Mouse (Mus musculus) heart, embryonic 14.5 days (tissue): ENCODE measurements around the gene Tbx3. TPM values are rescaled to one million over a fixed set of nuclear protein-coding genes. Genes with fewer than 3 reads are reported as not detected.

Experiments
- ATAC-seq: fragments of 200-750 bp; cut with Nextera tagmentation; 2 replicates; pipeline ENCODE4 v1.8.0; 2017; ENCODE audit warnings: low read depth, moderate TSS enrichment; ENCODE audit not compliant: insufficient number of reproducible peaks, insufficient read depth, low FRiP score
- H3K27ac ChIP-seq, 2 experiments: fragments of 200-500 bp in 1 of 2; fragments of 300-500 bp in 1 of 2; sonication (generic) in 1 of 2; replicated peaks in 1 of 2; 2 replicates each; pipeline ENCODE4 v1.5.1; 2012 to 2014; ENCODE audit warnings: low read depth in 2 of 2, low read length in 2 of 2, control low read depth in 1 of 2, mild to moderate bottlenecking in 1 of 2, mixed read lengths in 1 of 2; ENCODE audit not compliant: control insufficient read depth in 1 of 2, insufficient read depth in 1 of 2
- H3K27me3 ChIP-seq: fragments of 300-500 bp; sonication (generic); 2 replicates; pipeline ENCODE4 v1.6.1; 2014; ENCODE audit warnings: mild to moderate bottlenecking, low read length, control low read depth; ENCODE audit not compliant: control insufficient read depth, insufficient read depth
- H3K36me3 ChIP-seq: fragments of 300-500 bp; sonication (generic); 2 replicates; pipeline ENCODE4 v1.6.1; 2014; ENCODE audit warnings: mild to moderate bottlenecking, control low read depth, low read length, mixed read lengths; ENCODE audit not compliant: control insufficient read depth, insufficient read depth
- H3K4me1 ChIP-seq, 2 experiments: fragments of 200-500 bp in 1 of 2; fragments of 300-500 bp in 1 of 2; sonication (generic) in 1 of 2; 2 replicates each; pipeline ENCODE4 v1.6.1; 2012 to 2014; ENCODE audit warnings: low read length in 2 of 2, control low read depth in 1 of 2, mixed read lengths in 1 of 2; ENCODE audit not compliant: control insufficient read depth in 2 of 2, insufficient read depth in 2 of 2
- H3K4me2 ChIP-seq: fragments of 300-500 bp; sonication (generic); 2 replicates; pipeline ENCODE4 v1.6.1; 2014; ENCODE audit warnings: mild to moderate bottlenecking, low read length
- H3K4me3 ChIP-seq, 2 experiments: fragments of 200-500 bp in 1 of 2; fragments of 300-500 bp in 1 of 2; sonication (generic) in 1 of 2; 2 replicates each; pipeline ENCODE4 v1.5.1; 2012 to 2014; ENCODE audit warnings: low read length in 2 of 2, mild to moderate bottlenecking in 2 of 2, control low read depth in 1 of 2, low read depth in 1 of 2, moderate library complexity in 1 of 2; ENCODE audit not compliant: control insufficient read depth in 1 of 2, insufficient read depth in 1 of 2
- H3K9ac ChIP-seq: fragments of 300-500 bp; sonication (generic); 2 replicates; pipeline ENCODE4 v1.6.1; 2014; ENCODE audit warnings: mild to moderate bottlenecking, low read length
- H3K9me3 ChIP-seq: fragments of 300-500 bp; sonication (generic); 2 replicates; pipeline ENCODE4 v1.6.1; 2016; ENCODE audit warnings: low read length, control low read depth; ENCODE audit not compliant: control insufficient read depth
- WGBS: fragments of 180-500 bp; shearing (Covaris S2); extraction: QIAGEN DNeasy Blood & Tissue Kit; methylation state at CpG from one replicate; pipeline ENCODE4 v1.1.7; 2014; 5-methylcytosine and 5-hydroxymethylcytosine counted together
- polyA plus RNA-seq: library from polyadenylated mRNA; unstranded; fragments of >200 nt; fragmentation: Nextera tagmentation; extraction: Ambion mirVana; gene quantifications from 2 replicates; pipeline ENCODE4 v1.2.1, GENCODE M21; 2014

The Tbx3 gene
- polyA plus RNA-seq, 1 experiment from 2014 or later, result 7.9 TPM

- 0 out of 2 replicates have a peak, but pooled peaks cover 4% of the 10 kb centered on the region for H3K27me3 ChIP-seq
- H3K36me3 ChIP-seq, result no peaks in the 10 kb centered on the region
- no peaks in the 10 kb centered on the region for H3K9me3 ChIP-seq
- no peak overlapping the region for H3K9ac ChIP-seq
- H3K4me1 ChIP-seq, result peaks cover 0 to 9% of the 10 kb centered on the region in 2 experiments; a peak in 1 of 4 replicates
- no peak overlapping the region for H3K27ac ChIP-seq
- no peak overlapping the region for H3K4me2 ChIP-seq
- no peak overlapping the region for H3K4me3 ChIP-seq
- WGBS, result 35% methylated on average over 7 of the region's 7 CpGs
- ATAC-seq, result no peak; the same call in 1 of the 2 replicates
These were observed 62.5 kb downstream of the Tbx3 start for GRCm38 (mm10) chr5:119732978-119733377.

Other genes with a start within 250 kb of the Tbx3 start
- 33.1 and 39.2 TPM in 2 replicates for gene Tbx5, start 162.0 kb downstream of the Tbx3 start, polyA plus RNA-seq